Mouse (Mus musculus) stomach, postnatal 0 days (tissue): Measurements from ENCODE around the gene Maneal.

Experiments
- CTCF ChIP-seq: IDR thresholded peaks from 2 replicates; pipeline ENCODE4 v1.5.1; 2016; ENCODE audit warnings: antibody characterized with exemption, low read depth, mild to moderate bottlenecking, moderate library complexity
- EP300 ChIP-seq: optimal IDR thresholded peaks from 2 replicates; pipeline ENCODE3; 2016; ENCODE audit warnings: antibody characterized with exemption

DNA sequence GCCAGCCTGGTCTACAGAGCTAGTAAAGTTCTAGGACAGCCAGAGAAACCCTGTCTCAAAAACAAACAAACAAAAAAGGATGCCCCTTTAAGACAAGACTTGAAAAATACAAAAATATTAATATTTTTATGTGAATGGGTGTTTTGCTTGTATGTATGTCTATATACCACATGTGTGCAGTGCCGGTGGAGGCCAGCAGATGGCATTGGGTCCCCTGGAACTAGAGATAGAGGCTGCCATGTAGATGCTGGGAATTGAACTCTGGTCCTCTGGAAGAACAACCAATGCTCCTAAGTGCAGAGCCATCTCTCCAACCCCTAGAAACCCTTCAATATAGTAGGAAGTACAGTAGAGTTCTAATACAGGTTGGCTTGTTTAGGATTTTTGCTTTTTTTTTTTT, 21.0 kb downstream of the Maneal start:
- TF ChIP-seq CTCF (peak; percentile 34), EP300 (no peak)
